21 mouse cellular contexts compared by ENCODE assay signal in genomic region chr6:101078294-101078693, GRCm38 (mm10).
"Had no signal": no experiment of that assay in that cellular context is flagged by ENCODE, and none has a peak within 500 bp of the region (broad histone marks: within the 10 kb centered on the region; RNA-seq: fewer than 3 reads in every experiment).

No protein-coding gene starts in this region.

- ATAC-seq: liver, postnatal 0 days; lung, postnatal 0 days; midbrain, embryonic 13.5 days; midbrain, embryonic 16.5 days had no signal

- H3K4me3 ChIP-seq: liver, embryonic 13.5 days; liver, embryonic 15.5 days; lung, embryonic 15.5 days; megakaryocyte, embryonic 14.5 days; midbrain, embryonic 10.5 days; midbrain, embryonic 13.5 days; myocyte; stomach, embryonic 15.5 days had no signal

- H3K36me3 ChIP-seq: liver, embryonic 13.5 days; liver, embryonic 15.5 days; lung, embryonic 15.5 days; midbrain, embryonic 10.5 days; midbrain, embryonic 13.5 days; stomach, embryonic 15.5 days had no signal

- H3K4me1 ChIP-seq: liver, embryonic 13.5 days; liver, embryonic 15.5 days; lung, embryonic 15.5 days; megakaryocyte, embryonic 14.5 days; stomach, embryonic 15.5 days had no signal

- H3K27ac ChIP-seq: liver, embryonic 13.5 days; liver, embryonic 15.5 days; lung, embryonic 15.5 days; macrophage; midbrain, embryonic 10.5 days; midbrain, embryonic 13.5 days; stomach, embryonic 15.5 days; stomach, postnatal 0 days had no signal

- H3K4me2 ChIP-seq: liver, embryonic 11.5 days; liver, embryonic 13.5 days; liver, embryonic 15.5 days; lung, embryonic 15.5 days; midbrain, embryonic 13.5 days; stomach, embryonic 15.5 days had no signal

- DNase-seq: liver, embryonic 13.5 days; liver, postnatal 0 days; lung, adult 2 months; lung, postnatal 14 days; lung, postnatal 36 days; right cerebral cortex, postnatal 14 days; thymus, adult 2 months; thymus, postnatal 25 days; thymus, postnatal 4 days had no signal

- H3K27me3 ChIP-seq: liver, embryonic 13.5 days; liver, embryonic 15.5 days; lung, embryonic 15.5 days; megakaryocyte, embryonic 14.5 days; midbrain, embryonic 13.5 days; stomach, embryonic 15.5 days had no signal

- H3K9me3 ChIP-seq: liver, embryonic 13.5 days; liver, embryonic 15.5 days; lung, embryonic 15.5 days; midbrain, embryonic 10.5 days; midbrain, embryonic 13.5 days; stomach, embryonic 15.5 days had no signal

- H3K9ac ChIP-seq: liver, embryonic 13.5 days; liver, embryonic 15.5 days; liver, postnatal 0 days; lung, embryonic 15.5 days; midbrain, embryonic 13.5 days; stomach, embryonic 15.5 days had no signal
